Mouse (Mus musculus) CD4-positive, CD25-positive, alpha-beta regulatory T cell, adult 4 months (primary cell): ENCODE measurements at regions not wholly inside any gene's neighbourhood (a gene's known extent, or its start where the extent isn't known, plus 50 kb on each side); places are given as distances from the start of the nearest gene placed in this dataset.
"Not testable (repeated sequence)": the region's sequence is repeated elsewhere in the genome, so short reads cannot be mapped to it uniquely, and the experiment has no call there.

Experiments used
- ATAC-seq: one replicate; pipeline ENCODE4 v1.8.0; 2017

DNA sequence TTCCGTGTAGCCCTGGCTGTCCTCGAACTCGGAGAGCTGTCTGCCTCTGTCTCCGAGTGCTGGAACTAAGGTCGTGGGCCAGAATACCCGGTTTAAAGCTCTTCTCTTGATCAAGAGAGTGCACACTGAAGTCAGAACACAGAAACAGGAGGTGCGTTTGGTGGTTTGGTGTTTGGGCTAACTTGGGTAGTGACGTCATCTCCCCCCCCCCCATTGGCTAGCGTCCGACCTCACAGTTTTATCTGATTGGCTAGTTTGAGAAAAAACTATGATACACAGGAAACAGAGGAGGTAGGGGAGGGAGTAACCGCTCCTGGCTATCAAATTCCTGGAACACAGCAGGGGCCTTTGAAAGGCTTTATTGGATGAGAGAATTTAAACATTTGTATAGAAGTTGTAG lies 60.2 kb upstream of the Pim1 start:
- peak; percentile 49 for ATAC-seq

DNA sequence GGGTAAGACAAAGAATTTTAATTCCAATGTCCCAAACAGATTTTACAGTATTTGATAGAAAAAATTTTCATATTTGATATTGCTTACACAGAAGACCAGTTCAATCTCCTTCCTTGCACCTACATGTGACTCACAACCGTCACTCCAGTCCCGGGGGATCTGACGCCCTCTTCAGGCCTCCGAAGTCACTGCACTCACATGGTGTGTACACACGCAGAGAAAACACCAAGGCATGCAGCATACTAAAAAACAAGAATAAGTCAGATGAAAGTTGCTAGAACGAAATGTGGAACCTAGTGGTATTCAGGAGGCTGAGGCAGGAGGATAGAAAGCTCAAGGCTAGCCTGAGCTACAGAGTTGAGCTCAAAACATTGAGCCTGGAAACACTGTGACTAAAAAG lies 59.7 kb upstream of the Pim1 start:
- ATAC-seq = no peak

DNA sequence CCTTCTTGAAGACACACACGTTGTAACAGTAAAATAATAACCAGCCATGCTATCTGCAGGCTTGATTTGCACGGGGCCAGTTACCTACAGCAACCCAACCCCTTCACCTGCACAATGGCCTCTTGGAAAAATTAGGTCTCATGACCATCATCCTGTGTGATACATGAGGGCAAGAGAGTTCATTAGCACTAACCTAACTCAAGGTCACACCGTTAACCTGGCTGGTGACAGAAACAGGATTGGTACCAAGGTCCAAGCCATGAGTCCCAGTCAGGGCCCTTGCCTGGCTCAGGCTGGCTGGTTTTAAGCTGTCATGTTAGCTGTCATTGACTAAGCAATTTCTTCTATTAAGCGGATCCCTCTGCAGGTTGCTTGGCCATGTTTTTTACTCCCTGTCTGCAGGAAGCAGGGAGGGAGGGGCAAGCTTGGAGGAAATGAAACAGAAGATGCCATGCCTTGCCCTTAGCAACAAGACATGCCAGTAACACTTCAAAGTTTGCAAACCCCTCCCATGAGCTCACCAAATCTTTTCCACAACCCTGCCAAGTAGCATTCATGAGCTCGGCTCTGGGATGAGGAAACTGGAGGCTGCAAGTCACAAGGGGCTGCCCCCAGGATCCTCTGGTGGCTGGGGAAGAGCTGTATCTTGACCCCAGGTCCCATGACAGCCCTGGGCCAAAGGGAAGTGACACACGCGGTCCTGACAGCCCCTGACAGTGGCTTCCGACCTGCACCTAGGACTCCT lies 58.8 kb upstream of the Pim1 start:
- ATAC-seq = peak; percentile 53

DNA sequence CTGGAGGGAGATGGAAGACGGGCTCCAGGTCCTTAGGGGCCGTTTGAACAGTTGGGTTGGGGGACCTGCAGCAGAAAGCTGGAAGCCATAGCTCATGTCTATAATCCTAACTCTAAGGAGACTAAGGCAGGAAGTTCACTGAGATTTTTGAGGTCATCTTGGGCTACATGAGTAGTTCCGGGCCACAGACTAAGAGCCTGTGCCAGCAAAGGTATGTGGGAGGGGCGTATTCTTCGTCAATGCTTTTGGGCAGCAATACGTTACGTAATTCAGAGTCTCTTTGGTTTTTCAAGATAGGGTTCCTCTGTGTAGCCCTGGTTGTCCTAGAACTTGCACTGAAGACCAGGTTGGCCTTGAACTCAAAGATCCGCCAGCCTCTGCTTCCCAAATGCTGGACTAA lies 57.9 kb upstream of the Pim1 start:
- ATAC-seq = no peak

DNA sequence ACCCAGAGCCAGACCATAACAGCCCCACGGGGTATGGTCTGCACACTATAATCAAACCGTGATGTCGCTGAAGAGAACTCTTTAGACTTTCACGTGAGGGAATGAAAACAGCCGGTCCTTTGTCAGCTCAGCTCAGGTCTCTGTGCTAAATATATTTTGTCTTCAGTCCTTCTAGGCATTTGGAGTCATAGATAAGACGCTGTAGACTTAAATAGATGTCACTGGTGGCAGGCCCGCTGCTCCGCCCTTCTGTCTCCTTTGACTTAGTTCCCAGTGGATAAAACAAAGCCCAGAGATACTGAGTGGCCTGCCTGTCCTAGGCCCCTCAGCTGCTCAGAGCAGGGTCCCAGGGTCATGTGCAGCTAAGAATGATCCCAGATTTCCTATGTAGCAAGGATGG lies 57.2 kb upstream of the Pim1 start:
- ATAC-seq = no peak

DNA sequence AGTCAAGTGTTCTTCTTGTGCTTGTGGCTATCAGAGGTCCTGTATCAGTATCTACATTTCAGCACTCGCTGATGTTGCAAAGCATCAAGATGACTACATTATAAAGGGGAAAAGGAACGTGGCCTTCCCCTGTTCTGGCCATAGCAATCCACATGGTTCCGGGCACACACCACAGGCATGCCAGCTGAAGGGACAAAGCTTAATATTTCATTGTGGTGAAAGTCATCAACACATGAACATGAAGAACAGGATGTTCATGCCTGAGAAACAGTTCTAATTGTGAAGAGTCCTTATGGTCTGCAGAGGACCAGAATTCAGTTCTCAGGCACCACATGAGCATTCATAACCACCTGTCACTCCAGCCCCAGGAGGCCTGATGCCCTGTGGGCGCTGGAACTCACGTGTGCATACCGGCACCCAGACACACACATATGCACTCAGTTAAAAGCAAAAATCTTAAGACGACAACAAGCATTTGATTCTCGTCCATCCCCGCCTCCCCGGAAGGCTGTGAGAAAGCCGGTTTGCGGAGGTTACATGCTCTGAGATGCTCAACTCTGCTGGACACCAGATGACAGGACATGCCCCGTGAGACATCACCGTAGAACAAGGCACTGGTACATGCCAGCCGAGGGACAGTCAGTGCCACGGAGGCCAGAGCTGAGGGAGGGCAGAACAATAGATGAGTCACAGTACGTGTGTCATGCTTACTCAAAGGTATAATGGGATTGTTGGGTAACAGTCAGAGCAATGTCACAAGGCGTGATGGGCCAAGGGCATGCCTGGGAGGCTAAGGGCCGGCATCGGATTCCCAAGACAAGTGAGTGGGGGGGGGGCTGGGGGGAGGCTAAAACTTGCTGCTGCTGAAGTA lies 56.2 kb upstream of the Pim1 start:
- ATAC-seq = no peak

DNA sequence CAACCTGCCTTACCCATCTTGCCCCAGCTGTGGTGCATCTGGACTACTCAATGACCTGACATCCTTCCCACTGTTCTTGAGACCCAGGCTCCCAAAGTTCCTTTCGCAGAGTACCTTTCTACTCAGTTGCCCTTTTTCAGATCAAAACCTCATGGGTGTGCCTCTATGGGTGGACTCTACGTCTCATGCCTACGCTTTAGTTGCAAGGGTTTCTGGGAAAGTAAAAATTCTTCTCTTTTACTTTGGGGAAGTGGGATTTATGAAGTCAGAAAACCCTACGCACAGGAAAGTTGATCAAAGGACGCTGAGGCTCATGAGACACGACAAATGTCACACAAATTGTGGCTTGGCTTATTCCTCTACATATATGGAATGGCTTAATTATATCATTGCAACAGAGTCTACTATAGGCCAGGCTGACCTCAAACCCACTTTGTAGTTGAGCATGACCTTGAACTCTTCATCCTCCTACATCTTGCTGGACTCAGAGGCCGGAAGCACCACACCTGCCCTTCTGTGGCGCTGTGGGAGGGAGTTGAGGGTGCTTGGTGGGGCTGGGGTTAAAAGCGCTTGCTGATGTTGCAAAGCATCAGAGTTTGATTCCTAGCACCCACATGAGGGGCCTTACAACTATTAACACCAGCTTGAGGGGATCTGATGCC lies 55.1 kb upstream of the Pim1 start:
- no peak for ATAC-seq

DNA sequence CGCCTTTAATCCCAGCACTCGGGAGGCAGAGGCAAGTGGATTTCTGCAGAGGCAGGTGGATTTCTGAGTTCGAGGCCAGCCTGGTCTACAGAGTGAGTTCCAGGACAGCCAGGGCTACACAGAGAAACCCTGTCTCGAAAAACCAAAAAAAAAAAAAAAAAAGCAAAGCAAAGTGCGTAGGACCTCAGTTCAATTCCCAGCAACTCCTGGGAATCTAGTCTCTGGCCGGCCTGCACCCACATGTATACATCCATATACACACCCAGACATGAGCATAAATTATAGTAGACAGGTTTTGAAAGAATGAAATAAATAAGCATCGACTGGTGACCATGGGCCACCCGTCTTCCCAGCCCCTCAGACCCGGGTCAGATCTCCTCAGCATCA lies 54.1 kb upstream of the Pim1 start:
- not testable (repeated sequence) for ATAC-seq

DNA sequence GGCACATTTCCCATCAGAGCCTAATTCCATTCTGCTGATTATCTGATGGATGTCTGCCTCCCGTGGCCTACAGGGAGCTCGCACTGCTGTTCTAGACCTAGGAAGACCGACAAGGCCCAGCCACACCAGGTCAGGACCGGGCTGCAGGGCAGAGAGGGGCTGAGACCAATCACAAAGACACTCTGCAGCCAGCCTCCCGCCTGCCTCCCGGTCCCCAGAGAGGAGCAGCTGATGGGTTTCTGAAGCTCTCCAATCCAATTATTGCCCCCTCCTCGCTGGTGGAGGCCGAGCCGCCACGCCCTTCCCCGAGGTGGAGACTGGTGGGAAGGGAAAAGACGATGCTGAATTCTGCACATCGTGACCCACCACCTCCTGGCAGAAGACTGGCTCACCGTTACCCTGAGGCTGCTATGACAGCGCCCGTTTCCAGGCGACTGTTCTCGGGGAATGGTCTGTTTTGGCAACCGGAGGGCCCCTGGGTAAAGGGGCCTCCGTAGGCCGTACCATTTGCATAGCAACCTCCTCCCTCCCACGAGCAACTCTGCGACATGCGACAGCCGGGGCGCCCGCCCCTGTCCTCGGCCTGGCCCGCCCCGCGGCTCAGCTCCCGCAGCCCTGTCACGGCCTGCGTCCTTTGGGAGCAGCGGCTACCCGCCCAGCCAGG lies 53.5 kb upstream of the Pim1 start:
- peak; percentile 93 for ATAC-seq

DNA sequence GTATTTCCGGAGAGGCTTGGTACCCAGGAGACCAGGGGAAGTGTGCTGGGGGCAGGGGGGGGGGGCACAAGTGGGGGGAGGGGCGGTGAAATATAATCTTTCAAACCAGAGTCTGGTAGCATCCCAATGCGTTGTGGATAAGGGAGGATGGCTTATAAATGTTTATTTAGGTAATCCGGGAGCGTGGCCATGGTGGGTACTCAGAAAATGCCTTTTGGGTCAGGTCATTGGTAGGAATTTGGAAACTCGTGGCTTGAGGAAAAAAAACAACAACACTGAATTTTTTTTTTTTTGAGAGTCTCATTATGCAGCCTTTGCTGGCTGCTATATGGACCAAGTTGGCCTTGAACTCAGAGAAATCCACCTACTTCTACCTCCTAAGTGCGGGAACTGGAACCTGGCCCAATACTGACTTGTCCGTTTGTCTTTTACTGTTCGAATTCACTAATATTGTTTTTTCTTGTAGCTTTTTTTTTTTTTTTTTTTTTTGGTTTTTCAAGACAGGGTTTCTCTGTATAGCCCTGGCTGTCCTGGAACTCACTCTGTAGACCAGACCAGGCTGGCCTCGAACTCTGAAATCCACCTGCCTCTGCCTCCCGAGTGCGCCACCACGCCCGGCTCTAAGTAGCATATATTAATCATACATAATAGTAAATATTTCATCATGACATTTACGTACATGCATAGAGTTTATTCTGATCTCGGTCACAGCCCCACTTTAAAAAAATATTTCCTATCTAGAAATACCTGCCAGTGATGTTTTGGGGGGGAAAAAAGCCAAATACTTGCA lies 52.8 kb upstream of the Pim1 start:
- ATAC-seq = no peak

DNA sequence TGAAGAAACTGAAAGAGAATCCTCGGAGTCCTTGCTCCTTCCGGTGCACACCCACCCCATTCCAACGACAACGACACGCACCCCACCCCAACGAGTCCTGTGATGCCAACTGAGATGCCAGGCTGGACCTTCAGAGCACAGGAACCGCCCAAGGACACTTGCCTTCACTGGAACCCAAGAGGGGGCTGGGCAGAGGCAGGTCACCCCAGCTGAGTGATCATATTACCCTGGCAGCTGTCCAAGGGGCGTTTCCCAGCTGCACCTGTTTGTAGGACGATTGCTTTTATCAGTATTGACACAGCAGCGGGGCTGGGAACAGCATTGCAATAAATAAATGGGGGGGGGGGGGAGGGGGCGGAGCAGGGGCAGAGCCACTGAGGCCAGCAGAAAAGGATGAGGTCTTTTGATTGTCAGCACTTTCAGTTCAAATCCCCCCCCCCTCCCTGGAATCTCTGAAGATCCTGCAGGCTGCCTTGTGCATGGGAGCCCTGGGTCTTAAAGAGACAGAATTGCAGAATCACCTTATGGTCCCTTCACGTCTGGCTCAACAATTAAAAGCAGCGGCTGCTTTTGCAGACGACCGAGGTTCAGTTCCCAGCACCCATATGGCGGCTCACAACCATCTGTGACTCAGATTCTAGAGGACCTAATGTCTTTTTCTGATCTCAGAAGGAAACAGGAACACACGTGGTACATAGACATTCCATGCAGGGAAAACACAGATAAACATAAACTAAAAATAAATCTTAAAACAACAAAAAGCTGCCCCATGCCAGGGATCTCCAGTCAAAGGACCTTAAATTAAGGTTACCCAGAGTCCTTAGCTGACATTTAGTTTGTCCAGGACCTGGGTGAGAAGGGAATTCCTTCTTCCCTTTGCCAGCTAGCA lies 52.0 kb upstream of the Pim1 start:
- peak; percentile 28 for ATAC-seq

DNA sequence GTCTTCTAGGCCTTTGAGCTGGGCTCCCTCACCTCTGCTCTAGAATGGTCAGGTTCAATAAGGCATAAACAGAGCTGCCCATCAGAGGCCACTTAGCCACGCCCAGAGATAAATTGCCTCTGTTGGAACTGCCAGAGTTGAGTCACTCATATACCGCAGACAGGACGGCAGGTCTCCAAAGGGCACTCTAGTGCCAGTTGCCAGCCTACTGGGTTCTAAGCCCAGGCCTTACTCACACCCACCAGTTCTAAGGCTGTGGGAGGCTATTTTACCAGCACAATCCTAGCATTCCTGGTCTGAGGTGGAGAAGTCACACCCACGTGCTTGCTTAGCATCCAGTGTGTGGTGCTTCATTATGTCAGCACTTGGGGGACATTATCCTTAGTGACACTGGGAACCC lies 50.6 kb upstream of the Pim1 start:
- ATAC-seq = no peak

DNA sequence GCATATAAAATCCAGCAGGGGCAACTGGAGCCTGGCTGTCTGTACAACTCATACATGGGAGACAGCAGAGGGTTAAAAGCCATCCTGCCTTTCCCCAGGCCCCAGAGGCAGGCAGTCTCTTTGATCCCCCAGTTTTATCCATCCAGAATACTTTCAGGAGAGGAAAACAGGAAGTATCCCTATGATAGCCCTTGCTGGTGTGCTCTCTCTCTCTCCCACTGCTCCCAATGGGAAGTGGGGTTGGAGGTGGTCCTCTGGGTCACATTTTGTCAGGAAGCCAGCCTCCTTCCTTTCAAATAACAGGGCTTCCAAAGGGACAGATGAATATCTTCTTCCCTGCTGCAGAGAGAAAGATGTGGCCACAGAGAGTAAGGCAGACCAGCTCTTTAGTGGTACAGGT lies 50.1 kb upstream of the Pim1 start:
- ATAC-seq = no peak
